Mouse (Mus musculus): ENCODE results near the gene Atp4b. TPM values are rescaled to one million over a fixed set of nuclear protein-coding genes. Genes with fewer than 3 reads are reported as not detected.

Gene Atp4b
- total RNA-seq (2014; rRNA removed) (not detected in 2 replicates), polyA plus RNA-seq (2015; fragmentation: Nextera tagmentation; extraction: Ambion mirVana) (not detected in 2 replicates)

- no peak within 1 kb of the TSS for H3K9ac ChIP-seq
- H3K36me3 ChIP-seq (ENCODE audit: insufficient read depth) = no peaks in the 10 kb centered on the region
- H3K4me2 ChIP-seq (ENCODE audit: low read depth) = no peak within 1 kb of the TSS
- ATAC-seq (no peak), DNase-seq (no peak)
- no peak within 1 kb of the TSS for H3K27ac ChIP-seq (ENCODE audit: low read depth, low read length)
- H3K9me3 ChIP-seq (ENCODE audit: low read length) = no peaks in the 10 kb centered on the region
- no peaks in the 10 kb centered on the region for H3K4me1 ChIP-seq (ENCODE audit: insufficient read depth)
- H3K4me3 ChIP-seq (ENCODE audit: low read depth, low read length) = no peak within 1 kb of the TSS
- no peaks in the 10 kb centered on the region for H3K27me3 ChIP-seq (ENCODE audit: insufficient read depth, low read length)
- no peak for TF ChIP-seq CTCF (IDR thresholded peaks at IDR 0.05; ENCODE audit: low read depth)
- 85% methylated on average over 5 of the region's 5 CpGs for WGBS
Measured at GRCm38 (mm10) chr8:13396725-13397124, at the start of gene Atp4b. Gene Atp4b, minus strand, starts transcription at chr8:13396825.

GRCm38 (mm10) chr8:13442152-13442551, 45.5 kb upstream of the Atp4b start:
- no peak overlapping the region for H3K9ac ChIP-seq
- H3K27me3 ChIP-seq (ENCODE audit: insufficient read depth, low read length) = no peaks in the 10 kb centered on the region; the same call in 1 of the 2 replicates
- no peaks in the 10 kb centered on the region for H3K4me1 ChIP-seq (ENCODE audit: insufficient read depth)
- no peaks in the 10 kb centered on the region for H3K9me3 ChIP-seq (ENCODE audit: low read length)
- no peak for TF ChIP-seq CTCF (IDR thresholded peaks at IDR 0.05; ENCODE audit: low read depth)
- WGBS = 93% methylated on average over 2 of the region's 2 CpGs
- no peak overlapping the region for H3K27ac ChIP-seq (ENCODE audit: low read depth, low read length)
- no peaks in the 10 kb centered on the region for H3K36me3 ChIP-seq (ENCODE audit: insufficient read depth)
- no peak overlapping the region for H3K4me2 ChIP-seq (ENCODE audit: low read depth)
- DNase-seq = no peak
- no peak for ATAC-seq
- no peak overlapping the region for H3K4me3 ChIP-seq (ENCODE audit: low read depth, low read length)

DNA sequence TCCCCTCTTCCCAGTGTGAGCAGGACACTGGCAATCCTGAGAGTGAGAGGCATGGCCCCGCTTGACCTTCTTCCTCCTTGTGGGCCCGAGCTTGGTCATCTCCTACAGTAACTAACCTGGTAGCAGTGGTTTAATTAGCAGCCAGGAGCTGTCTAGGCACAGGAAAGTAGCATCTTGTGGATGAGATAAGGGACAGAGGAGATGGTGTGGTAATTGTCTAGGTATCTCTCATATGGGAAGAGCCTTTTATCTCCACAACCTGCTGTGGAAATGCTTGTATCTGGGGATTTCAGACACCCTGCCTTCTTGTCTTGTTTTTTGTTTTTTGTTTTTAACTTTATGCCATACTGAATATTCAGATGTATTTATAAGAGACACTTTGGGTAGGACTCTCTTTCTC, 40.9 kb upstream of the Atp4b start:
- DNase-seq (no peak), ATAC-seq (no peak)
- 92% methylated on average over 2 of the region's 2 CpGs for WGBS
- Histone ChIP-seq H3K4me3 (ENCODE audit: low read depth, low read length) (no peak overlapping the region), H3K4me2 (ENCODE audit: low read depth) (no peak overlapping the region), H3K27me3 (ENCODE audit: insufficient read depth, low read length) (peaks cover 25% of the 10 kb centered on the region), H3K36me3 (ENCODE audit: insufficient read depth) (no peaks in the 10 kb centered on the region), H3K4me1 (ENCODE audit: insufficient read depth) (no peaks in the 10 kb centered on the region), H3K9ac (no peak overlapping the region), H3K9me3 (ENCODE audit: low read length) (no peaks in the 10 kb centered on the region), H3K27ac (ENCODE audit: low read depth, low read length) (no peak overlapping the region)
- no peak for TF ChIP-seq CTCF (IDR thresholded peaks at IDR 0.05; ENCODE audit: low read depth)

DNA sequence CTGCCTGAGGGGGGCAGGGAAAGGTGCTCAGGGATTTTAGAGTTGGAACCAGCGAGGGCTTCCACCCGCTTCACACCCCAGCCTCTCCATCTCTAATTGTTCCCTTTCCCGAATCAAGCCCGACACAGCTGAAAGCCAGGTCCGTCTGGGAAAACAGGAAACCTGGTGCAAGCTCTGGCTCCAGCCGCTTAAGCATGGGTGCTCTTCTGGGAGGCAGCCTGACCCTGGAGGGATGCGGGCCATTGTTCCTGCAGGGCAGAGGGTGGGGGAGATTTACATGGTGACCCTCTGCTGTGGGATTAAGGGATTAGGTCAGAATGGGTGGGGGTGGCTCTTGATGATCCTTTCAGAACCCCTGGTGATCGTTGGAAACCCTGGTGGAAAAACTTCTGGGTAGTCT, 39.4 kb upstream of the Atp4b start:
- TF ChIP-seq CTCF (IDR thresholded peaks at IDR 0.05; ENCODE audit: low read depth) = no peak
- WGBS = 7% methylated on average over 8 of the region's 8 CpGs
- Histone ChIP-seq H3K4me1 (ENCODE audit: insufficient read depth) (no peaks in the 10 kb centered on the region), H3K27me3 (ENCODE audit: insufficient read depth, low read length) (peaks cover 25% of the 10 kb centered on the region), H3K27ac (ENCODE audit: low read depth, low read length) (no peak overlapping the region), H3K9me3 (ENCODE audit: low read length) (no peaks in the 10 kb centered on the region), H3K4me3 (ENCODE audit: low read depth, low read length) (no peak overlapping the region), H3K36me3 (ENCODE audit: insufficient read depth) (no peaks in the 10 kb centered on the region), H3K9ac (no peak overlapping the region), H3K4me2 (ENCODE audit: low read depth) (no peak overlapping the region)
- ATAC-seq = no peak
- no peak for DNase-seq

DNA sequence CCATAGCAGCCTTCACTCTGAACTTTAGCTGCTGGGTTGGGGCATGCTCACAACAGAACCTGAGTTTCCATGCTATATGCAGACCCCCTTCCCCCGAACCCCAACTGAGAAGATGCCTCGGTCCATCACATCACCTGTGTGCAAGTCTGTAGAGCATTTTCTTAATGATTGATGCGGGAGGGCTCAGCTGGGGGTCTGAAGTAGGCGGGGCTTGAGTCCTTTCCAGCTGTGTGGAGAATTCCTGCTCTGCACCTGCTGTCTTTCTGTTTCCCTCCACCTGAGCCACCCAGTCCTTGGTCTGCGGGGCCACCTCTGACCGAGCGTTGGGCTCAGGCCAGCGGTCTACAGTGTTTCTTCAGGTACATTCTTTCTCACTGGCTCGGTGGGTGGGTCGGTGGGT, 38.3 kb upstream of the Atp4b start, which contains the start of gene Tmem255b:
Tmem255b (plus strand) TSS at position 301 of the 400 bp plus-strand sequence.
- Histone ChIP-seq H3K4me3 (ENCODE audit: low read depth, low read length) (no peak within 1 kb of the TSS), H3K36me3 (ENCODE audit: insufficient read depth) (no peaks in the 10 kb centered on the region), H3K27me3 (ENCODE audit: insufficient read depth, low read length) (peaks cover 25% of the 10 kb centered on the region), H3K9me3 (ENCODE audit: low read length) (no peaks in the 10 kb centered on the region), H3K4me1 (ENCODE audit: insufficient read depth) (no peaks in the 10 kb centered on the region), H3K27ac (ENCODE audit: low read depth, low read length) (no peak within 1 kb of the TSS), H3K9ac (no peak within 1 kb of the TSS), H3K4me2 (ENCODE audit: low read depth) (no peak within 1 kb of the TSS)
- DNase-seq = no peak
- no peak for ATAC-seq
- no peak for TF ChIP-seq CTCF (IDR thresholded peaks at IDR 0.05; ENCODE audit: low read depth)
- 14% methylated on average over 10 of the region's 10 CpGs for WGBS

GRCm38 (mm10) chr8:13433130-13433529, 36.5 kb upstream of the Atp4b start:
- 72% methylated on average over 5 of the region's 5 CpGs for WGBS
- no peak for ATAC-seq
- H3K4me2 ChIP-seq (ENCODE audit: low read depth) = no peak overlapping the region
- no peak for TF ChIP-seq CTCF (IDR thresholded peaks at IDR 0.05; ENCODE audit: low read depth)
- H3K4me3 ChIP-seq (ENCODE audit: low read depth, low read length) = no peak overlapping the region
- no peak overlapping the region for H3K27ac ChIP-seq (ENCODE audit: low read depth, low read length)
- peaks cover 25% of the 10 kb centered on the region for H3K27me3 ChIP-seq (ENCODE audit: insufficient read depth, low read length)
- no peak overlapping the region for H3K9ac ChIP-seq
- H3K4me1 ChIP-seq (ENCODE audit: insufficient read depth) = no peaks in the 10 kb centered on the region
- no peaks in the 10 kb centered on the region for H3K9me3 ChIP-seq (ENCODE audit: low read length)
- no peaks in the 10 kb centered on the region for H3K36me3 ChIP-seq (ENCODE audit: insufficient read depth)
- DNase-seq = no peak

- peaks cover 15% of the 10 kb centered on the region; the same call in 1 of the 2 replicates for H3K27me3 ChIP-seq (ENCODE audit: insufficient read depth, low read length)
- H3K9me3 ChIP-seq (ENCODE audit: low read length) = no peaks in the 10 kb centered on the region
- no peak for DNase-seq
- no peak overlapping the region for H3K4me2 ChIP-seq (ENCODE audit: low read depth)
- no peak overlapping the region for H3K4me3 ChIP-seq (ENCODE audit: low read depth, low read length)
- no peaks in the 10 kb centered on the region for H3K36me3 ChIP-seq (ENCODE audit: insufficient read depth)
- no peak overlapping the region for H3K9ac ChIP-seq
- ATAC-seq = no peak
- H3K4me1 ChIP-seq (ENCODE audit: insufficient read depth) = no peaks in the 10 kb centered on the region
- no peak for TF ChIP-seq CTCF (IDR thresholded peaks at IDR 0.05; ENCODE audit: low read depth)
- no peak overlapping the region for H3K27ac ChIP-seq (ENCODE audit: low read depth, low read length)
Measured at GRCm38 (mm10) chr8:13430866-13431265, 34.2 kb upstream of the Atp4b start.

Measured in forebrain, postnatal 0 days (tissue).